Mouse (Mus musculus) olfactory bulb, adult 2 months (tissue): Measurements from ENCODE around the gene Pik3c2g.

ENCODE experiments used
- CTCF ChIP-seq: fragments of 200-500 bp; IDR thresholded peaks from 2 replicates; pipeline ENCODE4 v1.5.1; 2012; ENCODE audit warnings: low read depth, mild to moderate bottlenecking, low read length, moderate library complexity; ENCODE audit not compliant: insufficient read depth
- POLR2A ChIP-seq: fragments of 200-500 bp; IDR thresholded peaks from 2 replicates; pipeline ENCODE4 v1.6.1; 2012; ENCODE audit warnings: mild to moderate bottlenecking, low read depth, low read length, moderate library complexity; ENCODE audit not compliant: insufficient read depth

- no peak for TF ChIP-seq CTCF
- no peak for TF ChIP-seq POLR2A
Observed at GRCm38 (mm10) chr6:139908997-139909669, 322.1 kb downstream of the Pik3c2g start.
